Comparison of ENCODE assay signal across 14 mouse cellular contexts in genomic region chr9:62717982-62718381, GRCm38 (mm10). TPM values are rescaled to one million over a fixed set of nuclear protein-coding genes. Genes with fewer than 3 reads are reported as not detected.
DNase-seq lines count a peak whose midpoint lies in the region; ATAC-seq lines count a peak whose summit lies in the region.
"Had no signal": no experiment of that assay in that cellular context is flagged by ENCODE, and none has a peak within 500 bp of the region (broad histone marks: within the 10 kb centered on the region; RNA-seq: fewer than 3 reads in every experiment).

No protein-coding gene starts in this region.

- no peaks in the 10 kb centered on the region for H3K27me3 ChIP-seq in hindbrain, embryonic 10.5 days (ENCODE audit: insufficient read depth, poor library complexity, severe bottlenecking)
- H3K27me3 ChIP-seq in hindbrain, embryonic 16.5 days (replicated peaks; ENCODE audit: control insufficient read depth, insufficient read depth, low read length), result no peaks in the 10 kb centered on the region
- no peaks in the 10 kb centered on the region; the same call in 1 of the 2 replicates for H3K27me3 ChIP-seq in midbrain, embryonic 11.5 days (ENCODE audit: control insufficient read depth, insufficient read depth, low read length)
- no peaks in the 10 kb centered on the region for H3K27me3 ChIP-seq in midbrain, embryonic 15.5 days (replicated peaks)

- peaks cover 28% of the 10 kb centered on the region for H3K4me1 ChIP-seq in hindbrain, embryonic 10.5 days (replicated peaks)
- H3K4me1 ChIP-seq in hindbrain, embryonic 16.5 days (ENCODE audit: control insufficient read depth, insufficient read depth, low read depth, low read length), result no peaks in the 10 kb centered on the region
- H3K4me1 ChIP-seq in midbrain, embryonic 11.5 days (ENCODE audit: control insufficient read depth, insufficient read depth, low read length), result peaks cover 3% of the 10 kb centered on the region; the same call in 1 of the 2 replicates
- peaks cover 5% of the 10 kb centered on the region; the same call in 1 of the 2 replicates for H3K4me1 ChIP-seq in midbrain, embryonic 15.5 days

- no peak overlapping the region for H3K4me3 ChIP-seq in hindbrain, embryonic 10.5 days
- H3K4me3 ChIP-seq in hindbrain, embryonic 16.5 days (ENCODE audit: low read length), result no peak overlapping the region
- no peak overlapping the region for H3K4me3 ChIP-seq in midbrain, embryonic 11.5 days (ENCODE audit: low read depth, low read length)
- no peak overlapping the region for H3K4me3 ChIP-seq in midbrain, embryonic 15.5 days
- H3K4me3 ChIP-seq: erythroblast, embryonic 14.5 days had no signal

- H3K27ac ChIP-seq in hindbrain, embryonic 10.5 days, result peak overlapping the region; percentile 17; the same call in 1 of the 2 replicates
- no peak overlapping the region; the same call in 1 of the 2 replicates for H3K27ac ChIP-seq in hindbrain, embryonic 16.5 days (ENCODE audit: low read depth, low read length)
- no peak overlapping the region for H3K27ac ChIP-seq in midbrain, embryonic 11.5 days (ENCODE audit: low read depth, low read length)
- no peak overlapping the region for H3K27ac ChIP-seq in midbrain, embryonic 15.5 days
- H3K27ac ChIP-seq: liver, embryonic 14.5 days had no signal

- H3K9ac ChIP-seq in hindbrain, embryonic 16.5 days (ENCODE audit: low read depth, low read length), result no peak overlapping the region
- no peak overlapping the region for H3K9ac ChIP-seq in midbrain, embryonic 11.5 days (ENCODE audit: low read length)
- H3K9ac ChIP-seq in midbrain, embryonic 15.5 days, result no peak overlapping the region
- H3K9ac ChIP-seq: liver, embryonic 14.5 days had no signal

- no peak overlapping the region for H3K4me2 ChIP-seq in hindbrain, embryonic 16.5 days (ENCODE audit: low read length)
- no peak overlapping the region for H3K4me2 ChIP-seq in midbrain, embryonic 11.5 days
- H3K4me2 ChIP-seq in midbrain, embryonic 15.5 days, result no peak overlapping the region

- H3K9me3 ChIP-seq in hindbrain, embryonic 10.5 days, result 0 out of 2 replicates have a peak, but pooled peaks cover 5% of the 10 kb centered on the region
- no peaks in the 10 kb centered on the region for H3K9me3 ChIP-seq in hindbrain, embryonic 16.5 days (ENCODE audit: control insufficient read depth, low read length)
- H3K9me3 ChIP-seq in midbrain, embryonic 11.5 days (ENCODE audit: control insufficient read depth, low read length), result no peaks in the 10 kb centered on the region
- no peaks in the 10 kb centered on the region for H3K9me3 ChIP-seq in midbrain, embryonic 15.5 days

- DNase-seq in hindbrain, embryonic 10.5 days (ENCODE audit: low spot score), result peak; percentile 27
- DNase-seq in midbrain, embryonic 11.5 days (ENCODE audit: low spot score, missing footprints), result peak; percentile 80
- peak; percentile 9 for DNase-seq in induced T-regulatory cell, adult 2 months (ENCODE audit: low read depth)
- peak; percentile 34 for DNase-seq in thymus, postnatal 10 days (ENCODE audit: low spot score in 2 of 2)
- DNase-seq in MN1 (ENCODE audit: low spot score), result no peak
- DNase-seq in right cerebral cortex, postnatal 4 days, result no peak
- DNase-seq: cerebellum, adult 9-10 months; gastrocnemius, postnatal 10 days; heart, postnatal 10 days; kidney, adult 18-20 months had no signal

- WGBS in hindbrain, embryonic 10.5 days, result 43% methylated on average over 8 of the region's 8 CpGs
- 43% methylated on average over 8 of the region's 8 CpGs for WGBS in hindbrain, embryonic 16.5 days
- 50% methylated on average over 8 of the region's 8 CpGs for WGBS in midbrain, embryonic 11.5 days
- 41% methylated on average over 8 of the region's 8 CpGs for WGBS in midbrain, embryonic 15.5 days

- no peak for ATAC-seq in hindbrain, embryonic 16.5 days
- ATAC-seq in midbrain, embryonic 11.5 days (ENCODE audit: low FRiP score), result no peak
- no peak for ATAC-seq in midbrain, embryonic 15.5 days (replicated peaks)

- H3K36me3 ChIP-seq in hindbrain, embryonic 10.5 days, result no peaks in the 10 kb centered on the region
- no peaks in the 10 kb centered on the region for H3K36me3 ChIP-seq in hindbrain, embryonic 16.5 days (ENCODE audit: control insufficient read depth, insufficient read depth, low read length)
- H3K36me3 ChIP-seq in midbrain, embryonic 11.5 days (ENCODE audit: control insufficient read depth, insufficient read depth, low read length), result no peaks in the 10 kb centered on the region
- no peaks in the 10 kb centered on the region for H3K36me3 ChIP-seq in midbrain, embryonic 15.5 days (replicated peaks)

RNA-seq across cellular contexts. Expression of gene Itga11, which starts 40.4 kb away (rescaled TPM):
- 2.3 and 3.0 TPM in 2 replicates for polyA plus RNA-seq in hindbrain, embryonic 10.5 days (2016; fragmentation: Nextera tagmentation; extraction: Ambion mirVana)
- polyA plus RNA-seq in hindbrain, embryonic 16.5 days (2015; fragmentation: Nextera tagmentation; extraction: Ambion mirVana), result 1.1 and 2.0 TPM in 2 replicates
- 2.4 and 3.9 TPM in 2 replicates for polyA plus RNA-seq in midbrain, embryonic 11.5 days (2014; fragmentation: Nextera tagmentation; extraction: Ambion mirVana)
- polyA plus RNA-seq in midbrain, embryonic 15.5 days (2015; fragmentation: Nextera tagmentation; extraction: Ambion mirVana), result 1.3 and 1.4 TPM in 2 replicates
- polyA plus RNA-seq: erythroblast, embryonic 14.5 days had no signal

Comparison
In these comparisons a context has a peak if more than half of its experiments do, and no peak if none do; other contexts are left out.
1. DNase-seq: peak in hindbrain, embryonic 10.5 days (single experiment), midbrain, embryonic 11.5 days (single experiment), induced T-regulatory cell, adult 2 months (single experiment) and thymus, postnatal 10 days (2 of 2); none in MN1 (single experiment) and right cerebral cortex, postnatal 4 days (single experiment).